Mouse (Mus musculus): ENCODE data around the gene Gabarapl1. TPM values are rescaled to one million over a fixed set of nuclear protein-coding genes. Genes with fewer than 3 reads are reported as not detected.

The Gabarapl1 gene
- polyA plus RNA-seq, 1 experiment from 2014 or later: 72.0 TPM

GRCm38 (mm10) chr6:129530261-129530660 is 2.7 kb upstream of the Gabarapl1 start:
- H3K36me3 ChIP-seq (ENCODE audit: control insufficient read depth, insufficient read depth, low read length): no peaks in the 10 kb centered on the region
- H3K4me3 ChIP-seq (replicated peaks; ENCODE audit: low read depth, low read length): no peak overlapping the region
- H3K4me1 ChIP-seq (ENCODE audit: control insufficient read depth, insufficient read depth, low read length): peaks cover 9% of the 10 kb centered on the region
- H3K4me2 ChIP-seq (ENCODE audit: low read length): no peak overlapping the region
- no peak overlapping the region for H3K27ac ChIP-seq (replicated peaks; ENCODE audit: low read depth, low read length)
- H3K27me3 ChIP-seq (ENCODE audit: control insufficient read depth, insufficient read depth, low read length): no peaks in the 10 kb centered on the region
- DNase-seq (no peak), ATAC-seq (ENCODE audit: low FRiP score, low TSS enrichment) (no peak)
- H3K9me3 ChIP-seq (ENCODE audit: control insufficient read depth, low read length): no peaks in the 10 kb centered on the region
- no peak overlapping the region for H3K9ac ChIP-seq (replicated peaks; ENCODE audit: low read length)

- H3K4me3 ChIP-seq (replicated peaks; ENCODE audit: low read depth, low read length): peak overlapping the region; percentile 84
- peaks cover 4% of the 10 kb centered on the region; the same call in 1 of the 2 replicates for H3K36me3 ChIP-seq (ENCODE audit: control insufficient read depth, insufficient read depth, low read length)
- peak overlapping the region; percentile 88 for H3K9ac ChIP-seq (replicated peaks; ENCODE audit: low read length)
- 34% methylated on average over 7 of the region's 7 CpGs for WGBS
- DNase-seq (no peak), ATAC-seq (ENCODE audit: low FRiP score, low TSS enrichment) (peak; percentile 46)
- no peaks in the 10 kb centered on the region for H3K9me3 ChIP-seq (ENCODE audit: control insufficient read depth, low read length)
- H3K4me1 ChIP-seq (ENCODE audit: control insufficient read depth, insufficient read depth, low read length): peaks cover 21% of the 10 kb centered on the region
- no peaks in the 10 kb centered on the region for H3K27me3 ChIP-seq (ENCODE audit: control insufficient read depth, insufficient read depth, low read length)
- peak overlapping the region; percentile 92 for H3K27ac ChIP-seq (replicated peaks; ENCODE audit: low read depth, low read length)
- H3K4me2 ChIP-seq (ENCODE audit: low read length): peak overlapping the region; percentile 80
Observed at GRCm38 (mm10) chr6:129532556-129532941, 411 bp upstream of the Gabarapl1 start.

DNA sequence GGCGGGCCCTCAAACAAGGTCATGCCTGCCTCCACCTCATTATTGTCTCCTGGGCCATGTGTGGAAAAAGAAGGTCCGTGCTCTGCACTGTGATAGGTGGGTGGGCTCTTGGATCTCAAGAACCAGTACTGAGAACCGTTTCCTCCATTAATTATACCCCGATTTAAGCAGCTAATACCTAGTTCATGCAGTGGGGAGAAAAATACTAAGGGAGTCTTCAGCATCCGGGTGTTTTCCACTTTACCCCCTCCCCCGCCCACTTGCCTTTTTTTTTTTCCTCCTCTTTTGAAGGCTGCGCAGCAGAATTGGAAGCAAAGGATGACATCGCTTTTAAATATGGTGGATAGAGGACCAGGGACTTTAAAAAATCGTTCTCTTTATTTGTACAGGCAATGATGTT is 1.1 kb downstream of the Gabarapl1 start:
- Histone ChIP-seq H3K27me3 (ENCODE audit: control insufficient read depth, insufficient read depth, low read length) (no peaks in the 10 kb centered on the region), H3K27ac (replicated peaks; ENCODE audit: low read depth, low read length) (peak overlapping the region; percentile 92), H3K36me3 (ENCODE audit: control insufficient read depth, insufficient read depth, low read length) (peaks cover 19% of the 10 kb centered on the region), H3K4me3 (replicated peaks; ENCODE audit: low read depth, low read length) (peak overlapping the region; percentile 84), H3K9ac (replicated peaks; ENCODE audit: low read length) (peak overlapping the region; percentile 88), H3K4me2 (ENCODE audit: low read length) (peak overlapping the region; percentile 80), H3K4me1 (ENCODE audit: control insufficient read depth, insufficient read depth, low read length) (peaks cover 21% of the 10 kb centered on the region), H3K9me3 (ENCODE audit: control insufficient read depth, low read length) (no peaks in the 10 kb centered on the region)
- WGBS: 10% methylated on average over 9 of the region's 9 CpGs
- ATAC-seq (ENCODE audit: low FRiP score, low TSS enrichment): peak; percentile 48
- peak; percentile 77 for DNase-seq

DNA sequence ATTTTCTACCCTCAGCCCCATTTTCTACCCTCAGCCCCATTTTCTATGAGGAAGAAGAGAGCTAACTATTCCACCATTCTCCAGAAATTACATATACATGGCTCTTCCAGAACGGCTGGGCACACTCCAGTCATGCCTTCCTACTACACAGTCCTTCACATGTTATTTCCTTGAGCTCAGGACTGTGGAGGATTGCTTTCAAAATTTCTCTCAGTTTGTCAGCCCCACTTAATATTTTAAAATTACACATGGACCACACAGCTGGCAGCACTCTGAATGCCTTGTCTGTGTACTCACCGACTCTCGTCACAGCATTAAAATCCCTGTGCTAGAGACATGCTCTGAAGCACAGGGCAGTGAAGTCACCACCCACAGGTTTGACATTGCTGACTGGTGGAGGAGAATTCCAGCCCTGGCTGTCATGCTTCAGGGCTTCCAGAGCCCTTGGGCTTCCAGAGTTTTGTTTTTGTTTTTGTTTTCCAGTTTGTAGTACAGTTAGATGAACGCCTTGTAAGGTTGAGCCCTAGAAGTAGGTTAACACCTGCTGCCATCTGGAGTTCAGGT is 1.7 kb downstream of the Gabarapl1 start:
- peak overlapping the region; percentile 92; the same call in 1 of the 2 replicates for H3K27ac ChIP-seq (replicated peaks; ENCODE audit: low read depth, low read length)
- ATAC-seq (ENCODE audit: low FRiP score, low TSS enrichment) (no peak), DNase-seq (no peak)
- H3K9me3 ChIP-seq (ENCODE audit: control insufficient read depth, low read length): no peaks in the 10 kb centered on the region
- WGBS: 35% methylated on average over 4 of the region's 4 CpGs
- peak overlapping the region; percentile 84 for H3K4me3 ChIP-seq (replicated peaks; ENCODE audit: low read depth, low read length)
- H3K9ac ChIP-seq (replicated peaks; ENCODE audit: low read length): peak overlapping the region; percentile 88
- H3K36me3 ChIP-seq (ENCODE audit: control insufficient read depth, insufficient read depth, low read length): peaks cover 25% of the 10 kb centered on the region
- peaks cover 21% of the 10 kb centered on the region for H3K4me1 ChIP-seq (ENCODE audit: control insufficient read depth, insufficient read depth, low read length)
- H3K27me3 ChIP-seq (ENCODE audit: control insufficient read depth, insufficient read depth, low read length): no peaks in the 10 kb centered on the region
- peak overlapping the region; percentile 80 for H3K4me2 ChIP-seq (ENCODE audit: low read length)

DNA sequence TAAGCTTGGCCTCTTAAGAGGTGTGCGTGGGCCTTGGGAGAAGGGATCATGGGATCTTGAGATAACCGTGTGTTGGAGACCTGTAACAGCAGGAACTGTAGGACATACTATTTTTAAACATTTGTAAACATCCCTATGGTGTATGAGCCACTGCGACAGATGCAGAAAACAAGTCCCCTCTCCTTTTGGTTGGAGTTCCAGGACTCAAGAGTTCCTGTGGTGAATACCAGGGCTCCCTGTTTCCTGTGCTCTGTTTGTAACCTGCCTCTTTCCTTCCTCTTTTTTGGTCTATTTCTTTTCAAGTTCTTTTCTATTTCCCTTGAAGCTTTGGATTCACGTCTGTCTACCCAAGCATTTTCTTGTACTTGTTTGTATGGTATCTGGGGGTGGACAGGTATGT is 2.8 kb downstream of the Gabarapl1 start:
- Histone ChIP-seq H3K4me3 (replicated peaks; ENCODE audit: low read depth, low read length) (0 out of 2 replicates have a peak overlapping the region, but pooled peaks have one; percentile 84), H3K27ac (replicated peaks; ENCODE audit: low read depth, low read length) (no peak overlapping the region), H3K36me3 (ENCODE audit: control insufficient read depth, insufficient read depth, low read length) (peaks cover 35% of the 10 kb centered on the region), H3K9me3 (ENCODE audit: control insufficient read depth, low read length) (no peaks in the 10 kb centered on the region), H3K4me1 (ENCODE audit: control insufficient read depth, insufficient read depth, low read length) (peaks cover 21% of the 10 kb centered on the region), H3K9ac (replicated peaks; ENCODE audit: low read length) (no peak overlapping the region), H3K4me2 (ENCODE audit: low read length) (peak overlapping the region; percentile 80), H3K27me3 (ENCODE audit: control insufficient read depth, insufficient read depth, low read length) (no peaks in the 10 kb centered on the region)
- 82% methylated on average over 4 of the region's 4 CpGs for WGBS
- no peak for ATAC-seq (ENCODE audit: low FRiP score, low TSS enrichment)
- DNase-seq: no peak

DNA sequence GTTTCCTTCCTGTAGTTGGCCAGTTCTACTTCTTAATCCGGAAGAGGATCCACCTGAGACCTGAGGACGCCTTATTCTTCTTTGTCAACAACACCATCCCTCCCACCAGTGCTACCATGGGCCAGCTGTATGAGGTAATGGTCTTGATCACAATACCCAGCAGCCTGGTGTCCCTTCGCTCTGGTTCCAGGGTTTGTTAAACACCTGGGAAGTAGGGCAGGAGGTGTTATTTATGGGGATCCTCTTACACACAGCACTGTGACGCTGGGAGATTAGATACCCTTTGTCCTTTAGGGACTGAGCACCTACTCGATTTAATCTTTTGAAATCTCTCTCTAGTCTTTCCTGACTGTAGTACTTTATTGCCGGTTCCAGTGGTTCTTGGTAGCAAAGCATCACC is 5.6 kb downstream of the Gabarapl1 start:
- DNase-seq: no peak
- WGBS: 90% methylated on average over 6 of the region's 6 CpGs
- Histone ChIP-seq H3K9ac (replicated peaks; ENCODE audit: low read length) (no peak overlapping the region), H3K9me3 (ENCODE audit: control insufficient read depth, low read length) (no peaks in the 10 kb centered on the region), H3K4me1 (ENCODE audit: control insufficient read depth, insufficient read depth, low read length) (peaks cover 21% of the 10 kb centered on the region), H3K4me3 (replicated peaks; ENCODE audit: low read depth, low read length) (no peak overlapping the region), H3K27ac (replicated peaks; ENCODE audit: low read depth, low read length) (no peak overlapping the region), H3K4me2 (ENCODE audit: low read length) (no peak overlapping the region), H3K27me3 (ENCODE audit: control insufficient read depth, insufficient read depth, low read length) (no peaks in the 10 kb centered on the region), H3K36me3 (ENCODE audit: control insufficient read depth, insufficient read depth, low read length) (peaks cover 59% of the 10 kb centered on the region)
- ATAC-seq (ENCODE audit: low FRiP score, low TSS enrichment): no peak

GRCm38 (mm10) chr6:129541931-129542330 is 9.0 kb downstream of the Gabarapl1 start:
- Histone ChIP-seq H3K27ac (replicated peaks; ENCODE audit: low read depth, low read length) (no peak overlapping the region), H3K9me3 (ENCODE audit: control insufficient read depth, low read length) (no peaks in the 10 kb centered on the region), H3K36me3 (ENCODE audit: control insufficient read depth, insufficient read depth, low read length) (peaks cover 59% of the 10 kb centered on the region), H3K4me1 (ENCODE audit: control insufficient read depth, insufficient read depth, low read length) (no peaks in the 10 kb centered on the region), H3K4me3 (replicated peaks; ENCODE audit: low read depth, low read length) (no peak overlapping the region), H3K27me3 (ENCODE audit: control insufficient read depth, insufficient read depth, low read length) (no peaks in the 10 kb centered on the region), H3K4me2 (ENCODE audit: low read length) (no peak overlapping the region), H3K9ac (replicated peaks; ENCODE audit: low read length) (no peak overlapping the region)
- 34% methylated on average over 9 of the region's 9 CpGs for whole genome bisulfite sequencing
- no peak for DNase-seq
- no peak for ATAC-seq (ENCODE audit: low FRiP score, low TSS enrichment)

GRCm38 (mm10) chr6:129542540-129542939 is 9.6 kb downstream of the Gabarapl1 start:
- Histone ChIP-seq H3K9me3 (ENCODE audit: control insufficient read depth, low read length) (no peaks in the 10 kb centered on the region), H3K9ac (replicated peaks; ENCODE audit: low read length) (no peak overlapping the region), H3K4me1 (ENCODE audit: control insufficient read depth, insufficient read depth, low read length) (no peaks in the 10 kb centered on the region), H3K36me3 (ENCODE audit: control insufficient read depth, insufficient read depth, low read length) (peaks cover 55% of the 10 kb centered on the region), H3K4me3 (replicated peaks; ENCODE audit: low read depth, low read length) (no peak overlapping the region), H3K4me2 (ENCODE audit: low read length) (no peak overlapping the region), H3K27ac (replicated peaks; ENCODE audit: low read depth, low read length) (no peak overlapping the region), H3K27me3 (ENCODE audit: control insufficient read depth, insufficient read depth, low read length) (no peaks in the 10 kb centered on the region)
- WGBS: 93% methylated on average over 3 of the region's 3 CpGs
- DNase-seq: no peak
- no peak for ATAC-seq (ENCODE audit: low FRiP score, low TSS enrichment)
